Mouse (Mus musculus) left cerebral cortex, postnatal 10 days (tissue): ENCODE measurements around the gene Pcgf1. TPM values are rescaled to one million over a fixed set of nuclear protein-coding genes. Genes with fewer than 3 reads are reported as not detected.

Experiments used
- DNase-seq, 2 experiments: peaks; one replicate each; pipeline ENCODE4 v3.0.0; 2021 to 2022; ENCODE audit warnings: low spot score in 2 of 2, mixed read lengths in 1 of 2; ENCODE audit errors: extremely low spot score in 1 of 2
- intact Hi-C: fragments of 180-260 bp; cut with DNase I; formaldehyde crosslinking; loops from one replicate; pipeline ENCODE4 v1.15.1; 2025
- total RNA-seq, 2 experiments: library from RNA; stranded (reverse); gene quantifications; 2 replicates each; pipeline ENCODE4 v1.2.3; 2021

Gene Pcgf1
- total RNA-seq, 2 experiments from 2014 or later: 19.1 to 19.6 TPM

- peak in 1 of 2 experiments; percentile 40 for DNase-seq
- intact Hi-C loops: no loop called here
These were observed 9.7 kb downstream of the Pcgf1 start for GRCm38 (mm10) chr6:83087205-83087925.

GRCm38 (mm10) chr6:83087926-83088260 lies 10.2 kb downstream of the Pcgf1 start:
- no peak for DNase-seq
- intact Hi-C loops: no loop called here

DNA sequence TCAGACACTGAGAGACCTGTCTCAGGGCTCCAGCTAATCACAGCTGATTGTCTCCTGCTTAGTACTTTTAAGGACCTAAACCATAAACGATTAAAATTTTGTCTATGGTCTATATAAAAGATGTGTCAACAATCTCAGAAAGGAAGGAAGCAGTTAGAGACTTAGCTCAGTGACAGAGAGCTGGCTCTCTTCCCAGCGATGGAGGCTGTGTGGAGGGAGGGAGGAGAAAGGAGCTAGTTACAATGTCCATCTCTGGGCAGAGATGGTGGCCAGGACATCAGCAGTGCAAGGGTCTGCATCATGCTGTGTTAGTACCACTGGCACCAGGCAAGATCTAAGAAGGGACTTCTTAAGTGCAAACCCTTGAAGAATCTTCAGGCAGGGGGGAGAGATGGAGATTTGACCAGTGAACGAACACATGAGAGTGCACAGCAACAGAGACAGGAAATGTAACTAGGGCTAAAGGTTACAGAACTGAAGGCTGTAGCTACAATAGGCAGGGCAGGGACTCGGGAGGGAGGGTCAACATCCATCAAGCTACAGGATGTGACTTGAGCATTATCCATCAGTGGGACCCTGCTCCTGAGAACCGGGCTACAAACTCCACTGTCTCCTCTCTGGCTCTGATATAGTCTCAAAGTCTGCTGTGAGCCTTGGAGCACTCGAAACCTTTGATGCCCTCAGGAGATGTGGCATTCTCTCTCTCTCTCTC lies 14.9 kb downstream of the Pcgf1 start:
- DNase-seq: no peak
- intact Hi-C loops: no loop called here

- no peak for DNase-seq
- intact Hi-C loops: no loop called here
These were observed 18.3 kb downstream of the Pcgf1 start for GRCm38 (mm10) chr6:83095968-83096367.

- intact Hi-C loops: no loop called here
- DNase-seq: no peak
These were observed 20.7 kb downstream of the Pcgf1 start for GRCm38 (mm10) chr6:83098411-83098810.

DNA sequence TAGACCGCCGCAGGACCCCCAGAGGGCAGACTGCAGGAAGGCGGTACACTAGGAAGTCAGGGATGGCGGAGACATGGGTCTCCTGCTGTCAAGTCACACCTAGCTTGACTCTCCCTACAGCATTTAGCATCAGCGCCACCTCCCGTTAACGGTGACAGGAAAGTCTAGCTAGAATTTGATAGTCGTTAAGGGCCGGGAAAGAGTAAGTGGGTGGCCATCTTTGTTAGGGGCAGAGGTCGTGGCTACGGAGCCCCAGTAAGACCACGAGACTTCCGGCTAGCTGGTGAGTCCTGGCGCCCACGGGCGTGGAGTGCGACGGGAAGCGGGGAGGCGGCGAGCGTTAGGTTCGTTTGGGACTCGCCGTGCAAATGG lies 23.6 kb downstream of the Pcgf1 start, which contains the start of the genes Ccdc142 and Gm42688:
Gene Ccdc142, plus strand, starts transcription at position 286 of the 372 bp plus-strand sequence.
Gene Gm42688, plus strand, starts transcription at position 302 of the 372 bp plus-strand sequence.
- intact Hi-C loops: loop anchor here (2.0 kb wide), 1 partner anchor 105 kb away; no protein-coding TSS in a partner anchor
- peak; percentile 90 for DNase-seq

DNA sequence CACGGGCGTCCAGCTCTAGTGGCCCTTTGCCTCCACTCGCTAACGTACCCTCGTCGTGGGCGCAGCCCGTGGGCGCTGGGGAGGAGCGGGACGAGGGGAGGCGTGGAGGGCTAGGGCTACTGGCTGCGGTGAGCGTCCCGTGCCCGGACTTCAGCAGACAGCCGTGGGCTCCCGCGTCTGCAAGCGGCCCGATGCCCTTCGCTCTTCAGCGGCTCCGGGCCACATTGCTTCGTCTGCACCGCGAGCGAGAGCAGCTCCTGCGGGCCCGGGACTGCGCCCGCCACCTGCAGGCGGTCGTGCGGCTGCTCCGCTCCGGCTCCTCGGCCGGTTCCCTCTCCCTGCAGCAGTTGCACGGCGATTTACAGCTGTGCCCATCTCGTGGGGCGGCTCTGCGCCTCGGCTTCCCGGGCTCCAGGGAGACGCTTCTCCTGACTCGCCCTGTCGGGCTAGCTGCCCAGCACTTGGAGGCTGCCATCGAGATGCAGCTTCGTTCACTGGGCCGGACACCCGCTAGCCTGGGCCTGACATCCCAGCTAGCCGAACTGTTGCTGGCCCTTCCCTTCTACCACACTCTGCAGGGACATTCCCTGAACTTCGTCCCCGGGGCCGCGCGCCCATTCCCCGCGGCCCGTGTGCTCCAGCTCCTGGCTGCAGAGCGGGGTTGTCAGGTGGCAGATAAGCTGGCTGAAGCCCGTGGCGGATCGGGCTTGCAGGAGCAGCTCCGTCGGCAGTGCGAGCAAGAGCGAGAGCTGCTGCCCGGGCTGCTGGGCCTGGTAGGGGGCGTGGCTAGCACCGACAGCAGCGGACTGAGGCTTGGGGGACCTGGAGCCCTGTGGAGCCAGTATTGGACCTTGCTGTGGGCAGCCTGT lies 24.3 kb downstream of the Pcgf1 start:
- intact Hi-C loops: loop anchor here (2.0 kb wide), 1 partner anchor 105 kb away; no protein-coding TSS in a partner anchor
- peak in 1 of 2 experiments; percentile 84 for DNase-seq

GRCm38 (mm10) chr6:83103130-83103650 lies 25.5 kb downstream of the Pcgf1 start:
- intact Hi-C loops: no loop called here
- DNase-seq: no peak

GRCm38 (mm10) chr6:83104158-83104557 lies 26.5 kb downstream of the Pcgf1 start:
- intact Hi-C loops: no loop called here
- DNase-seq: no peak

DNA sequence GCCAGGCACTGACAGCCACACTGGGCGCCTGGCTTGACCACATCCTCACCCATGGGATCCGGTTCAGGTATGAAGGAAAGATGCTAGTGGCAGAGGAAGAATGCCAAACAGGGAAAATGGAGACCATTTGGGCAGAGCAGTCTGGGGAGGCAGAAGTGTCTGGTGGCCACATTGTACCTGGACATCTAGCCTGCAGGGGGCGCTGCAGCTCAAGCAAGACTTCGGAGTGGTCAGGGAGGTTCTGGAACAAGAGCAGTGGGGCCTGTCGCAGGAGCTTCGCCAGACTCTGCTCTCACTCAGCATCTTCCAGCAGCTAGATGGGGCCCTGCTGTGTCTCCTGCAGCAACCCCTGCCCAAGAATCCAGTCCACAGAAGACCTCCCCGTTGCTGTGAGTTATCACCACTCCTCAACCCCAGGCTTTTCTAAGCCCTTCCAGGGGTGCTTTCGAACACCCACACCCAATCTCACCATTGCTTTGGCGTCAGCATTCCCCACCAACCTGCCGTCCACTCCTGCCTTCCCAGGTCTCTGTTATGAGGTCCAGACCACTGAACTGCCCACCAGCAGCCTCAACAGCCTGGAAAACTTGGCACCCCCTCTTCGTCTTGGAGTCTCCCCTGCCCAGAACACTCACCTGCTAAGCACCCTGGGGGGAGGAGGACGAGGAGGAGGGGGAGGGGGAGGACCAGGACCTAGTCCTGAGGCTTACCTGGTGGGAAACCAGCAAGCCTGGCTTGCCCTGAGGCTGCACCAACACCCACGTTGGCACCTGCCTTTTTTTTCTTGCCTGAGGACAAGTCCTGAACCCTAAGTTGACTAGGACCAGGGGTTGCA lies 30.1 kb downstream of the Pcgf1 start:
- DNase-seq: peak in 1 of 2 experiments; percentile 86
- intact Hi-C loops: no loop called here

DNA sequence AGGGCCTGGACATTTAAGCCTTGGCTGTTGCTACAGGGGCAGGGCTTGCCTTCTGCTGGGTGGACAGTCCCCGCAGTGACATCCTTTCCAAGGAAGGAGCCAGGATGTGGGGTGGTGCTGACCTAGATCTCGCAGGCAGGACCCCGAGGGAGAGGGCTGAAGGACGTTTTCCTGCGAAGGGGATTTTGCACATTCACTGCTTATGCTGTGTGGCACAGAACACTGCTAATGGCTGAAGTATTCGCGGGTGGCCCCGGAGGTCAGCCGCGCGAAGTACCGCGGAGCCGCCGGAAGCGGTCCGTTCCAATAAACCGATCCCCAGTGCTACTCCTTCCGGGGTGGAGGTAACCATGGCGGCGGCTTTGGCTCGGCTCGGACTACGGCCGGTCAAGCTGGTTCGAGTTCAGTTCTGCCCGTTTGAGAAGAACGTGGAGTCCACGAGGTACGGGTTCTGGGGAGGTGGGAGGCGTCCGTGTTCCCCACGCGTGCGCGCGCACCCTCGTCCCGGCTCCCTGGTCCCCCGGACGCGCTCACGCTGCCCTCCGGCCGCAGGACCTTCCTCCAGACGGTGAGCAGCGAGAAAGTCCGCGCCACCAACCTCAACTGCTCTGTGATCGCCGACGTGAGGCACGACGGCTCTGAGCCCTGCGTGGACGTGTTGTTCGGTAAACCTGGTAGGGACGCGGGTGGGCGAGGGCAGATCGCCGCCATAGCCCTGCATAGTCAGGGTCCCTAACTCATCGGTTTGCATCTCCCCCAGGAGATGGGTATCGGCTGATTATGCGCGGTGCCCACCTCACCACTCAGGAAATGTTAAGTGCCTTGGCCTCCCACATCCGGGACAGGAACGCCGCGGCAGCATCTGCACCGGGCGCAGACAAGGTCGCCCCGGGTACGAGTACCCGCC lies 31.3 kb downstream of the Pcgf1 start, which contains the start of gene Mrpl53:
Gene Mrpl53, plus strand, starts transcription at position 279 of the 907 bp plus-strand sequence.
- DNase-seq: peak in 1 of 2 experiments; percentile 88
- intact Hi-C loops: no loop called here

DNA sequence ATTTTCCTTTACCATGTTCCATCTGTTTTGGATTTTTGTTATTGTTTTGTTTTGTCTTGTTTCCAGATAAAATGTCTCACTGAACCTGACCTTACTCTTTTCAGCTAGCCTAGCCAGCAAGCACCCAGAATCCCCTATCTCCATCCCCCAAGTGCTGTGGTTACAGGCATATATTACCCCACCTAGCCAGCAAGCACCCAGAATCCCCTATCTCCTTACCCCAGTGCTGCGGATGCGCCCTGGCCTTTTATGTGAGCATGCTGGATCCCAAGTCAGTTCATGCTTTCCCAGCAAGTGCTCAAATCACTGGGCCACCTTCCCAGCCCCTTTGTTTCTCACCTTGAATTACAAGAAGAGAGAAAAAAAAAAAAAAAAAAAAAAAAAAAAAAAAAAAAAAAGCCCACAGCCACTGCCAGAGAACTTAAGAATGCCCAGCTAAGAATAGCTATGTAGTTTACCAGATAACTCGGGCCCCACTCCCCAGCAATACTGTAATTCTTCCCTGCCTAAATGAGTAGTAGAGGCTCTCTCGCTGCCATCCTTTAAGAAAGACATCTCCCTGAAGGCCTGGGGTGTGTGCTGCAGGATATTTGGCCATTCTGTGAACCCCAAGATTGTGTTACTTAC lies 34.0 kb downstream of the Pcgf1 start:
- intact Hi-C loops: no loop called here
- no peak for DNase-seq

DNA sequence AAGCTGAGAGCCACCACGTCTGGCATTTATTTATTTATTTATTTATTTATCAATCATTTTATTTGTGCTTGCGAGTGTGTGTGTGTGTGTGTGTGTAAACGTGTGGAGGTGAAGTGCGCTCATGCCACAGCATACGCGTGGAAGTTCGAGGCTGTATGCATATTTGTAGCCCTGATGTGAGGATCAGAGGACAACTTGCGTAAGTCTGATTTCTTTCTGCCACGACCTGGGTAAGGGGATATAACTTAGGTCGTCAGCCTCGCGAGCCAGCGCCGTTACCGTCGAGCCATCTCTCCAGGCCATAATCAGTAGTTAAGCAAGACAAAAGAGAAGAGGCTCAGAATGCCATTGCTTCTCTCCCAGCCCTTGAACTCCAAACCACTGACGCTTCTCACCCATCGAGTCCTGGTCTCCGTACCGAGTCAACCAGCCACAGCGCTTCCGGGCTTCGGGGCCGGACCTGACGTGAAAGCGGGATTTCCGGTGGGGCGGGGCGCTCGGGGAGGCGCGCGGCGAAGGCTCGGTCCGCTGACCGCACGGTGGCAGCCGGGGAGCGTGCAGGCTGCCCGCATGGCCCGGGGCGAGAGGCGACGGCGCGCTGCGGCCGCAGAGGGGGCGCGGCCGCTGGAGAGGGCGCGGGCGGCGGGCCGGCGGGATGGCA lies 37.5 kb downstream of the Pcgf1 start, which contains the start of gene Mogs:
Gene Mogs, plus strand, starts transcription at position 486 of the 661 bp plus-strand sequence.
- DNase-seq: peak; percentile 89 to 97
- intact Hi-C loops: no loop called here

GRCm38 (mm10) chr6:83115682-83116372 lies 38.2 kb downstream of the Pcgf1 start:
- intact Hi-C loops: no loop called here
- no peak for DNase-seq

DNA sequence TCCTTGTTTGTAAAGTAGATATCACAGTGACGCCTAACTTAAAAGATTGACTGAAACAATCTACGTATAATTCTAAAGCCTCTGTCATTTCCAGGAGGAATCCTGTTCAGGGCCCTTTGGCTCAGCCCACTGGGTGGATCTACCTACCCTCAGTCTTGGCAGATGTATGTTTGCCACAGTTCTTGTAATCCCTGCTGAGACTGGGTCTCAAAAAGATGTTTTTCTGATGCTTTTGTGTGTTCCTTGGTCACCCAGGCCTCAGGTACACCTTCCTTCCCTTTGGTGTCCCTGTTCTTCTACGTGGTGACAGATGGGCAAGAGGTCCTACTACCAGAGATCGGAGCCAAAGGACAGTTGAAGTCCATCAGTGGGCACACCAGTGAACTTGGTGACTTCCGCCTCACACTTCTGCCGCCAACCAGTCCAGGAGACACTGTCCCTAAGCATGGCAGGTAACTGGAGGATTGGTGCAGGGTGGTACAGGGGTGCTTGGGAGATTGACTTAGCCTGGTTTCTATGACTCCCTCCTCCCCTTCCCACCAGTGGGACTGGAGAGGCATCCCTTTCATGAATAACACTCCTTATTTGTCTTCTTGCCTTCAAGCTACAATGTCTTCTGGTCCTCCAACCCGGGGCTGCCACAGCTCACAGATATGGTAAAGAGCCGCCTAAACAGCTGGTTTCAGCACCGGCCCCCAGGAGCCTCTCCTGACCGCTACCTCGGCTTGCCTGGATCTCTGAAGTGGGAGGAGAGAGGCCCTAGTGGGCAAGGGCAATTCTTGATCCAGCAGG lies 38.9 kb downstream of the Pcgf1 start:
- intact Hi-C loops: no loop called here
- no peak for DNase-seq
